Mouse (Mus musculus) MEL (cell line): ENCODE results near the gene Pgm3.

ENCODE experiments used
- CHD2 ChIP-seq: IDR thresholded peaks from 2 replicates; pipeline ENCODE4 v1.6.1; 2011; ENCODE audit warnings: low read length, improper control_type of control experiment
- CTCF ChIP-seq, 3 experiments: IDR thresholded peaks in 2 of 3; conservative IDR thresholded peaks in 1 of 3; 2 replicates each; pipeline ENCODE4 v1.5.1; 2011 to 2012; ENCODE audit warnings: low read length in 3 of 3, low read depth in 2 of 3, mild to moderate bottlenecking in 2 of 3, improper control_type of control experiment in 1 of 3, inconsistent platforms in 1 of 3, mixed read lengths in 1 of 3, moderate library complexity in 1 of 3; ENCODE audit not compliant: control insufficient read depth in 1 of 3, insufficient read depth in 1 of 3, poor library complexity in 1 of 3, severe bottlenecking in 1 of 3
- GATA1 ChIP-seq: IDR thresholded peaks from 2 replicates; pipeline ENCODE4 v1.6.1; 2011; ENCODE audit warnings: low read depth, low read length, improper control_type of control experiment
- KAT2A ChIP-seq: conservative IDR thresholded peaks from 2 replicates; pipeline ENCODE4 v1.6.1; 2012; ENCODE audit warnings: low read depth, low read length, improper control_type of control experiment, inconsistent platforms
- MAFK ChIP-seq: IDR thresholded peaks from 2 replicates; pipeline ENCODE4 v1.6.1; 2011; ENCODE audit warnings: low read depth, mild to moderate bottlenecking, low read length, improper control_type of control experiment, borderline replicate concordance
- MAX ChIP-seq: IDR thresholded peaks from 2 replicates; pipeline ENCODE4 v1.6.1; 2011; ENCODE audit warnings: low read length, improper control_type of control experiment
- MAZ ChIP-seq: IDR thresholded peaks from 2 replicates; pipeline ENCODE4 v1.6.1; 2012; ENCODE audit warnings: low read depth, mild to moderate bottlenecking, inconsistent platforms, low read length, improper control_type of control experiment
- POLR2A ChIP-seq, 2 experiments: IDR thresholded peaks; 2 replicates each; pipeline ENCODE4 v1.6.1; 2011 to 2012; ENCODE audit warnings: low read length in 2 of 2, mild to moderate bottlenecking in 2 of 2, control low read depth in 1 of 2, improper control_type of control experiment in 1 of 2, low read depth in 1 of 2, moderate library complexity in 1 of 2; ENCODE audit not compliant: control insufficient read depth in 1 of 2, insufficient read depth in 1 of 2, poor library complexity in 1 of 2
- POLR2AphosphoS2 ChIP-seq: IDR thresholded peaks from 2 replicates; pipeline ENCODE4 v1.6.1; 2011; ENCODE audit warnings: low read length, improper control_type of control experiment

- TF ChIP-seq CTCF (IDR thresholded peaks at IDR 0.05 in 2 of 3, conservative IDR thresholded peaks at IDR 0.05 in 1 of 3; ENCODE audit: control insufficient read depth in 1 of 3, insufficient read depth in 1 of 3, low read depth in 2 of 3, low read length in 3 of 3, poor library complexity in 1 of 3, severe bottlenecking in 1 of 3), result no peak
- no peak for TF ChIP-seq KAT2A
- no peak for TF ChIP-seq MAFK
- no peak for TF ChIP-seq CHD2
- no peak for TF ChIP-seq POLR2AphosphoS2
- TF ChIP-seq MAX, result no peak
- no peak for TF ChIP-seq GATA1
- no peak for TF ChIP-seq POLR2A (IDR thresholded peaks at IDR 0.05; ENCODE audit: control insufficient read depth in 1 of 2, insufficient read depth in 1 of 2, low read depth in 1 of 2, low read length in 2 of 2, poor library complexity in 1 of 2)
- TF ChIP-seq MAZ, result no peak
Measured at GRCm38 (mm10) chr9:86554641-86555040, 17.0 kb downstream of the Pgm3 start.
